Mouse (Mus musculus) thymus, postnatal 4 days (tissue): Measurements from ENCODE around the gene Gm12789.
"Not testable (repeated sequence)": the region's sequence is repeated elsewhere in the genome, so short reads cannot be mapped to it uniquely, and the experiment has no call there.

Experiments used
- DNase-seq: peaks from one replicate; pipeline ENCODE4 v3.0.0; 2021

The Gm12789 gene

DNA sequence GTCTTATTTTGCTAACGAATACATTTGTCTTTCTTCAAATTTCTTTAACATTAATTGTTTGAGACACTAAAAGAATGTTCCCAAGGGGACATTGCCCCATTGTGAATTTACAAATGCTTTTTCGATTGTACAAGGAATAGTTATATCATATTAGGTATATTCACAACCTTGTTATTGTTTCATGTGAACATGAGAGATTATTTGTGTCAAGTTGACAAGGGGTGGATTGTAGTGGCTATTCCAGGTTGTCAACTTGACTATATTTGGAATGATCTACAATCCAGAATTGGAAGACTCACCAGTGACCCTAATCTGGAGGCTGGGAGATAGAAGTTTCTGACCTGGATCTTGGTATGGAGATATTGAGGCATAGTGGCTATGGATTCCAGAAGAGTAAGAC is at the start of gene Gm12789:
Gene Gm12789, plus strand, starts transcription at position 301 of the 400 bp plus-strand sequence.
- DNase-seq: not testable (repeated sequence)

DNA sequence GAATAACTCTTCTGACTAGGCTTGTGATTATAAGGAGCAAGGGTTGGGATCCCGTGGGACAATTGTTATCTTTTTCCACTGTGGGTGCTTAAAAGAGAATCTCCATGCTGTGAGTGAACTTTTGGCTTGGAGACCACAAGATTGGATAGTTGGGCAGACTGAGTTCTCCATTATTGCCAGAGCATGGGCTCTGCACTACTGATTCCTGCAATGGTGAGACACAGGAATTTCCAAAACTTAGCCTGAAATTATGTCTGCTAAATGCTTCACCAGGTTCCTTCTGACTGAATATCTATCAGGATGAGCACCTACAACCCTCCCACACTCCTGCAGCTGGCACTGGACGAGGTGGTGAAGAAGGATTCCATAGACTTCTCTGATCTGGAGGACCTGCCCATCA is 46.3 kb upstream of the Gm12789 start, which contains the start of gene Gm12794:
Gene Gm12794, plus strand, starts transcription at position 301 of the 400 bp plus-strand sequence.
- not testable (repeated sequence) for DNase-seq

DNA sequence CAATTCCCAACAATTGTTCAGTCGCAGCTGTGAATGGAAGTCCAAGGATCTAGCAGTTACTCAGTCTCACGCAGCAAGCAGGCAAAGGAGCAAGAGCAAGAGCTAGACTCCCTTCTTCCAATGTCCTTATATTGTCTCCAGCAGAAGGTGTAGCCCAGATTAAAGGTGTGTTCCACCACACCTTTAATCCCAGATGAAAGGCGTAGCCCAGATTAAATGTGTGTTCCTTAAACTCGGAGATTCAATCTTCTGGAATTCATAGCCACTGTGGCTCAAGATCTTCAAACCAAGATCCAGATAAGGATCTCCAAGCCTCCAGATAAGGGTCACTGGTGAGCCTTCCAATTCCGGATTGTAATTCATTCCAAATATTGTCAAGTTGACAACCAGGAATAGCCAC is 5.5 kb upstream of the Gm12789 start, which contains the start of gene Gm12790:
Gene Gm12790, minus strand, starts transcription at position 101 of the 400 bp plus-strand sequence.
- DNase-seq: not testable (repeated sequence)

DNA sequence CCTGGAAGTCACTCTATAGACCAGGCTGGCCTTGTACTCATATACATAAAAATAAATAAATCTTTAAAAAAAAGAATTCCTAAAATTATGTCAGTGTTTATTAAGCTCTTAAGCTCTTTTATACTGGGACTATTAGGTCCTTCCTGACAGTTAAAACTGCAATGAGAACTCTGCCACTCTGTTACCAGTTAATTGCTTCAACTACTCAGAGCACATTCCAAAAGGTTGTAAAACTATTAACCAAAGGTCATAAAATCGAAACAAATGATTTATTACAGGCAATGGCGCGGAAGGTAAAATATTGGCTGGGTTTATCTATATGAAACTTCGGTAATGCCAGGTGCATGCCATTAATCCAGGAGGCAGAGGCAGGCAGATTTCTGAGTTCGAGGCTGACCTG is 748 bp upstream of the Gm12789 start:
- DNase-seq: no peak

DNA sequence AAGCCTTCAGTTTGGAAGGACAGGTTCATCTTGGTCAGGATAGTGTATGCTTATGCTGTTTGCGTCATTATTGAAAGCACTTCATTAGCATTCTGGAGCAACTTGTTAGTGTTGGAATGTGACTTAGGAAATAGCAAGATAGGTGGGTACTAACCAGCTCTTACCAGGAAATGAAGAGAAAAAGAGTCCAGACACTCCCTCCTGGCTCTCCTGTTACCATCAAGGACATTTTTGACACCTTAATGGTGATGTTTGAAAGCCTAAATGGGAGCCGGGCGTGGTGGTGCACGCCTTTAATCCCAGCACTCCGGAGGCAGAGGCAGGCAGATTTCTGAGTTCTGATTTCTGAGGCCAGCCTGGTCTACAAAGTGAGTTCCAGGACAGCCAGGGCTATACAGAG is 11.0 kb downstream of the Gm12789 start:
- DNase-seq: no peak

DNA sequence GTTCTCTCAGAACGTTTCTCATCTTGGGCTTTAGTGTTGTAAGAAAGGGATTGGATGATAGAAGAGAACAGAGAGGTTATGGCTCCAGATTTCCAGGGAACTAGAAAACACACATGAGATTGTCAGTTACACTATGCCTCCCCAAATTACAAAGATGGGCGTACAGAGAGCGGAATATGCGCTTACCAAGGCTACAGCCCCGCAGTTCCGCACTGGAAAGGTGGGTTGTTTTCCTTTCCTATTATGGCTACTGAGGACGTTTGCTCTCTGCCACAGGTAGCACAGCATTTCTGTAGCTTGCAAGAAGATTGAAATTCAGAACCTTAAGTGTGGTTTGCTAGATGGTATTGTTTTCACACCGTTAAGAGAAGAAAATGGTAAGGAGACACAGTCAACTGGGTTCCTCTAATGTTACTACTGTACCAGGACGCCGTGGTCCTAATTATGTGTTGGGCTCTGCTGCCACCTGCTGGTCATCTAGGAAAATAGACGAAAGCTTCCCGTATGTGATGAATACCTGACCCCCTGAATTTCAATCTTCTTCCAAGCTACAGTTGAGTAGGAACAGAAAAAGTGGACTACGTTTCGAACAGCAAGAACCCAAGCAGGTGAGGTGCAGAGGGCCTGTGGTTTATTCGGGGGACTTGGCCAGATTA is 12.0 kb downstream of the Gm12789 start:
- DNase-seq: peak; percentile 74

DNA sequence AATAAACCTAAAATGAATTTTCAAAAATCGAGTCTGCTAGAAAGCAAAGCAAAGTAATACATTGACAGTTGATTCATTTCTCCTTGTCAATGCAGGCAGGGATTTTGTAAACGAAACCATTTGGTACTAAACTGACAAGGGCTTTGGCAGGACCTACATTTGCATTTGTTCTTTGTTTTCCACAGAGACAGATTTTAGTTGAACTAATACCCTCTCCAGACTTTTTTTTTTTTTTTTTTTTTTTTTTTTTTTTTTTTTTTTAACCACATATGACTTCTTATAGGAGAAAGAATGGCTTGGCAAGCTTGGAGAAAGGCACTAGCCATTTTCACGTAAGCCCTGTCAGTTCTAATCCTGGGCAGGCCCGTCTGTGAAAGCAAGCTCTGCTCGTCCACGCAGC is 40.2 kb downstream of the Gm12789 start:
- DNase-seq: no peak
